Mouse (Mus musculus): Measurements from ENCODE around the gene Crlf1. TPM values are rescaled to one million over a fixed set of nuclear protein-coding genes. Genes with fewer than 3 reads are reported as not detected.

The Crlf1 gene
- polyA plus RNA-seq, 1 experiment from 2014 or later = 2.8 TPM

DNA sequence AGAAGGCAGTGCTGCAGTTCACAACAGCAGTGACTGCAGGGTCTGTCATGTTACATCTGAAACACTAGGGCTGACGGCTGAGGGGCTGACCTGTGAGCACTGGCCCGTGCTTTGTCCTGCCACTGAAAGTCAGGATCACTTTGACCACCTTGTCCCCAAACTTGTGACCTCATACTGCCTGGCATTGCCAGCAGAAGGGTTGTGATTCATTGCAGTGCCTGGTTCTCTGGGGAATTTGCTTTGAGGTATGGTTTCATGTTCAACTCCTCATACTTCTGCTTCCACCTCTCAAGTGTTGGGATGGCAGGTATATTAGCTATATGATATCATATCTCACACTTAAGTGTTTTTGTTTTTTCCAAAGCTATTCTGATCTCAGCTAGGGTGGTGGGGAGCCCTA, 42.7 kb downstream of the Crlf1 start:
- ATAC-seq (ENCODE audit: low FRiP score) = no peak
- H3K4me3 ChIP-seq (replicated peaks) = no peak overlapping the region
- 96% methylated on average over 2 of the region's 2 CpGs for WGBS

DNA sequence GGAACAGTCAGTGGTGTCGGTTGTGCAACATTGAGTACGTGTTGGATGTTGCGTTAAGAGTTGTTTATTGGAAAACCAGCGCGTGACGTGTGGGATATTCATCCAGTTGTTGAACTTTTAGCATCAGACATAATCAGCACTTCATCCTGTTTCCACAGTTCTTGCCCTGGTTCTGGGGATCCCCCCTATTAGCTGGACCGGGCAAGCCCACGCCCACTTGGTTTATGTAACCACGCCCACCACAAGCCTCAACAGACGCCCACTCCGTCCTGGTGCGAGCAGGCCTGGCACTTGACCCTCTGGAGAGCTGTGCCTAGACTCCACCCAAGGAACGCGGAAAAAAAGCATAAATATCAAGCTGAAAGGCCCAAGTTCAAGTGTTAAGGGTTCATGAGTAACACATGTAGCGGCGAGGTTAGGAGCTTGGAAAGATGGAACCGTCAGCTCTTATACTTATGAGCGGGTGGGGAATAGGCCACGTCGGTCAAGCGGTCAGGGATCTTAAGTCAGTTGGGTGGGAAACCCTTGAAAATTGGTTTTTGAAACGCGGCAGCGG, 45.1 kb downstream of the Crlf1 start:
- Histone ChIP-seq H3K9ac (peak overlapping the region; percentile 39), H3K4me2 (peak overlapping the region; percentile 93), H3K27me3 (no peaks in the 10 kb centered on the region), H3K4me3 (replicated peaks) (peak overlapping the region; percentile 82), H3K27ac (peak overlapping the region; percentile 96), H3K36me3 (replicated peaks) (peaks cover 40% of the 10 kb centered on the region), H3K4me1 (peaks cover 29% of the 10 kb centered on the region), H3K9me3 (no peaks in the 10 kb centered on the region)
- 15% methylated on average over 24 of the region's 24 CpGs for WGBS
- ATAC-seq (ENCODE audit: low FRiP score) = peak; percentile 24

More for the DNA sequence above, 42.7 kb downstream of the Crlf1 start:
- H3K27me3 ChIP-seq = no peaks in the 10 kb centered on the region
- H3K4me2 ChIP-seq = no peak overlapping the region
- H3K4me1 ChIP-seq = peaks cover 17% of the 10 kb centered on the region
- no peak overlapping the region for H3K27ac ChIP-seq
- no peak overlapping the region for H3K9ac ChIP-seq
- H3K9me3 ChIP-seq = no peaks in the 10 kb centered on the region
- H3K36me3 ChIP-seq (replicated peaks) = peaks cover 64% of the 10 kb centered on the region

- H3K4me2 ChIP-seq = peak overlapping the region; percentile 93
- under 1% methylated on average over 32 of the region's 32 CpGs for WGBS
- peaks cover 33% of the 10 kb centered on the region for H3K4me1 ChIP-seq
- H3K27ac ChIP-seq = peak overlapping the region; percentile 96
- no peaks in the 10 kb centered on the region for H3K27me3 ChIP-seq
- H3K4me3 ChIP-seq (replicated peaks) = peak overlapping the region; percentile 82
- peak; percentile 84 for ATAC-seq (ENCODE audit: low FRiP score)
- peak overlapping the region; percentile 79 for H3K9ac ChIP-seq
- H3K36me3 ChIP-seq (replicated peaks) = peaks cover 35% of the 10 kb centered on the region
- H3K9me3 ChIP-seq = no peaks in the 10 kb centered on the region
These were observed 45.7 kb downstream of the Crlf1 start for GRCm38 (mm10) chr8:70538633-70539076.

GRCm38 (mm10) chr8:70539077-70539813, 46.3 kb downstream of the Crlf1 start, which contains the start of gene Ell:
TSS of gene Ell (plus strand) at chr8:70539457.
- H3K4me2 ChIP-seq = peak within 1 kb of the TSS; percentile 93
- no peaks in the 10 kb centered on the region for H3K27me3 ChIP-seq
- ATAC-seq (ENCODE audit: low FRiP score) = peak; percentile 90
- peaks cover 29% of the 10 kb centered on the region for H3K36me3 ChIP-seq (replicated peaks)
- peaks cover 38% of the 10 kb centered on the region for H3K4me1 ChIP-seq
- WGBS = 1% methylated on average over 56 of the region's 58 CpGs
- H3K9ac ChIP-seq = peak within 1 kb of the TSS; percentile 79
- H3K27ac ChIP-seq = peak within 1 kb of the TSS; percentile 96
- peak within 1 kb of the TSS; percentile 82 for H3K4me3 ChIP-seq (replicated peaks)
- no peaks in the 10 kb centered on the region for H3K9me3 ChIP-seq

GRCm38 (mm10) chr8:70540013-70540506, 47.1 kb downstream of the Crlf1 start:
- peak overlapping the region; percentile 82 for H3K4me3 ChIP-seq (replicated peaks)
- WGBS = 17% methylated on average over 4 of the region's 4 CpGs
- no peak for ATAC-seq (ENCODE audit: low FRiP score)
- H3K4me2 ChIP-seq = peak overlapping the region; percentile 93
- peak overlapping the region; percentile 96 for H3K27ac ChIP-seq
- no peaks in the 10 kb centered on the region for H3K27me3 ChIP-seq
- H3K9me3 ChIP-seq = no peaks in the 10 kb centered on the region
- H3K4me1 ChIP-seq = peaks cover 41% of the 10 kb centered on the region
- H3K9ac ChIP-seq = peak overlapping the region; percentile 79
- H3K36me3 ChIP-seq (replicated peaks) = peaks cover 21% of the 10 kb centered on the region

DNA sequence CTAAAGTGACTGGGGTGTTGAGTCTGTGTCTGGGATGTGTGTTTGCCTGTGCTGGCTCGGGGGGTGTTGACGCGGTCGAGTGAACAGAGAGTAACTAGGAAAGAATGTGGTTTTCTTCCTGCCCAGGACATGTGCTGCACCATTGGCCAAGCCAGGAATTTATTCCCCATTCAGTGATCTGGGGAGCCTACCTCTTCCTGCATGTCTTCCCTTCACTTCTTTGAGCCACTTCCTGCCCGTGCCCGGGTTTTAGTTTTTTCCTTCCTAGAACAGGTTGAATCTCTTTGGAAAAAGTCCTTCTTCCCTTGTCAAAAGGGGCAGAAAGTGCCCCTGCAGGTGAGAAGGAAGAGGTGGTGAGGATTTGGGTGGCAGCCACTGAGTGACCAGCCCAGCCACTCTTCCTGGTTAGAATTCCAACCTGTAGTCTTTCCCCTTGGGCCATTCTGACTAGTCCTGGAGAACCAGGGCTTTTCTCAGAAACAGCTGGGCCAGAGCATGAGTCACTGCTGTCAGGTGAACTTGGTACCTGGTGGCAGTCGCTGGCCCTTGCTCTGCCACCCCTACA, 47.6 kb downstream of the Crlf1 start:
- Histone ChIP-seq H3K4me2 (peak overlapping the region; percentile 93), H3K9me3 (no peaks in the 10 kb centered on the region), H3K36me3 (replicated peaks) (peaks cover 15% of the 10 kb centered on the region), H3K4me3 (replicated peaks) (peak overlapping the region; percentile 82), H3K9ac (peak overlapping the region; percentile 79), H3K27ac (no peak overlapping the region), H3K27me3 (no peaks in the 10 kb centered on the region), H3K4me1 (peaks cover 41% of the 10 kb centered on the region)
- WGBS = 62% methylated on average over 7 of the region's 7 CpGs
- ATAC-seq (ENCODE audit: low FRiP score) = no peak

- H3K4me3 ChIP-seq (replicated peaks) = no peak overlapping the region
- H3K4me2 ChIP-seq = peak overlapping the region; percentile 93
- H3K27me3 ChIP-seq = no peaks in the 10 kb centered on the region
- no peak overlapping the region for H3K27ac ChIP-seq
- peaks cover 12% of the 10 kb centered on the region for H3K36me3 ChIP-seq (replicated peaks)
- peaks cover 41% of the 10 kb centered on the region for H3K4me1 ChIP-seq
- ATAC-seq (ENCODE audit: low FRiP score) = no peak
- WGBS = 91% methylated on average over 5 of the region's 5 CpGs
- H3K9ac ChIP-seq = peak overlapping the region; percentile 79; the same call in 1 of the 2 replicates
- no peaks in the 10 kb centered on the region for H3K9me3 ChIP-seq
These were observed 48.1 kb downstream of the Crlf1 start for GRCm38 (mm10) chr8:70541081-70541480.

DNA sequence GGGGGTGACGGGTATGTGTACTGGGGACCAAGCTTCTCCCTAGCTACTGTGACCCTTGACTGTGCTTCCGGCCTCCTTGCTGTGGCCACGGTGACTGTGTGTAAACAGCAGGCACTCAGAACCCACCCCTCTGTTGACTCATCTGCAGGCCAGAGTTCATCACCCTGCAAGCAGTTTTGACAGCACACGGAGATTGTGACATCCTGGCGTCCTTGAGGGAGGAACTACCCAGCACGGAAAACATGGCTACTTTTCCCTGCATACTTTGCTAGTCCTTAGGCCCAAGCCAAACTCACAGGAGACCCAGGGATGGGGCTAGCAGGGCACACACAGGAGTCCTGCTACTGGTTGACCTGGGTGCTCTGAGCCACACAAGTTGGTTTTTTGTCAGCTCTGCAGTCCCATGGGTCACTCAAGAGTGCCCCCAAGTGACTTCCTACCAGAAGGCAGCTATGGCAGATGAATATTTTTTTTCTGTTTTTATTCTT, 51.3 kb downstream of the Crlf1 start:
- Histone ChIP-seq H3K9ac (no peak overlapping the region), H3K27ac (no peak overlapping the region), H3K36me3 (replicated peaks) (no peaks in the 10 kb centered on the region), H3K27me3 (no peaks in the 10 kb centered on the region), H3K9me3 (no peaks in the 10 kb centered on the region), H3K4me1 (peaks cover 33% of the 10 kb centered on the region), H3K4me3 (replicated peaks) (no peak overlapping the region), H3K4me2 (no peak overlapping the region)
- WGBS = 81% methylated on average over 6 of the region's 6 CpGs
- ATAC-seq (ENCODE audit: low FRiP score) = no peak

DNA sequence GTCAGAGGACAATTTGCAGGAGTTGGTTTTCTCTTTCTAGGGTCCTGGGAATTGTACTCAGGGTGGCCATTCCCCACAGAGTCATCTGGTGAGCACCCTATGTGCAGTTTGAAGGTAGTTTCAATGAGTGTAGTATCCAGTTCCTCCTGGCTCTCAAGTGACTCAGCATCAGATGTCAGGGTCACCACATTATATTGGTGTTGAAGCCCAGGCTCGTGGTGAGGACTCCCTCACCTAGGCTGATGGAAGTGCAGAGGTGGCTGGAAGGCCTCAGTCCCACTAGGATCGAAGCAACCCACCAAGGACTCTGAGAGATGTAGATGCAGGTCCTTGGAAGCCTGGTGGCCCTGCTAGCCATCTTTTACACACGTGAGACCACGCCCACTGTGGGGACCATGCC, 53.5 kb downstream of the Crlf1 start:
- Histone ChIP-seq H3K27me3 (no peaks in the 10 kb centered on the region), H3K9ac (no peak overlapping the region), H3K4me1 (peaks cover 17% of the 10 kb centered on the region), H3K4me2 (no peak overlapping the region), H3K9me3 (no peaks in the 10 kb centered on the region), H3K27ac (no peak overlapping the region), H3K4me3 (replicated peaks) (no peak overlapping the region), H3K36me3 (replicated peaks) (no peaks in the 10 kb centered on the region)
- 89% methylated on average over 4 of the region's 4 CpGs for WGBS
- no peak for ATAC-seq (ENCODE audit: low FRiP score)

- Histone ChIP-seq H3K4me2 (no peak overlapping the region), H3K27me3 (no peaks in the 10 kb centered on the region), H3K9ac (no peak overlapping the region), H3K27ac (no peak overlapping the region), H3K4me3 (replicated peaks) (no peak overlapping the region), H3K4me1 (peaks cover 12% of the 10 kb centered on the region), H3K9me3 (no peaks in the 10 kb centered on the region), H3K36me3 (replicated peaks) (no peaks in the 10 kb centered on the region)
- ATAC-seq (ENCODE audit: low FRiP score) = no peak
- 94% methylated on average over 6 of the region's 6 CpGs for WGBS
These were observed 54.8 kb downstream of the Crlf1 start for GRCm38 (mm10) chr8:70547762-70548161.

GRCm38 (mm10) chr8:70549412-70550184, 56.6 kb downstream of the Crlf1 start:
- Histone ChIP-seq H3K9ac (no peak overlapping the region), H3K4me2 (no peak overlapping the region), H3K9me3 (no peaks in the 10 kb centered on the region), H3K4me1 (0 out of 2 replicates have a peak, but pooled peaks cover 4% of the 10 kb centered on the region), H3K4me3 (replicated peaks) (no peak overlapping the region), H3K36me3 (replicated peaks) (no peaks in the 10 kb centered on the region), H3K27ac (no peak overlapping the region), H3K27me3 (no peaks in the 10 kb centered on the region)
- 94% methylated on average over 10 of the region's 10 CpGs for WGBS
- no peak for ATAC-seq (ENCODE audit: low FRiP score)
